Mouse (Mus musculus): ENCODE measurements at regions not wholly inside any gene's neighbourhood (a gene's known extent, or its start where the extent isn't known, plus 50 kb on each side); places are given as distances from the start of the nearest gene placed in this dataset.

DNA sequence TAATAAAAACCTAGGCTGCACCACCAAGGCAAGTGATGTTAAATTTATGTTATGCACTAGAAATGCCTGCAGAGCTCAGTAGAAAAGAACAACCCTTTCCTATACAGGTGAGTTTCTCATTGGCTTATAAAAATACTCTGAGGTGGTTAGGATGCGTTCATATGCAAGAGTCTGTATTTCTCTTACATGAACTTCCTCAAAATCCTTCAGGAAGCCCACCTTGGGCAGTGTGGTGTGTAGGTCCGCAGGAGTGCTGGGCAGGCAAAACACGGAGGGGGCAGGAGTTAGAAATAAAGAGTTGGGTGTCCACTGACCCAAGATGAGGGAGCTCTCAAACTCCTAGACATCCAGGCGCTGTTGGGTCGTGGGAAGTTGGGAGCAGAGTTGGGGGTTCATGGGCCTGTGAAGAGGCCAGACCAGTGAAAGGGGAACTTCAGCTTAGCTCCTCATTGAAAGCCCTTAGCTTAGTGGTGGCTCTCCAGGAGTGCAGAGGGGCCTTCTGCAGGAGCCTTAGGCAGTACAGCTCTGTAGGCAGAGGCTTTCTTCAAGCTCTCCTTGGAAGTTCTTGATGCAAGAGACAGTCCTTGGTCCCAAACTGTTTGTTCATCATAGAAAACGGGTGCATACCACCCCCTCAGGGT, 150.0 kb downstream of the Zfp330 start:
- Histone ChIP-seq H3K4me3 (no peak overlapping the region), H3K4me1 (no peaks in the 10 kb centered on the region), H3K36me3 (no peaks in the 10 kb centered on the region), H3K4me2 (replicated peaks) (no peak overlapping the region), H3K27ac (replicated peaks) (no peak overlapping the region), H3K9me3 (no peaks in the 10 kb centered on the region), H3K9ac (replicated peaks) (no peak overlapping the region), H3K27me3 (no peaks in the 10 kb centered on the region)
- no peak for ATAC-seq (replicated peaks)
- WGBS: 95% methylated on average over 6 of the region's 6 CpGs

DNA sequence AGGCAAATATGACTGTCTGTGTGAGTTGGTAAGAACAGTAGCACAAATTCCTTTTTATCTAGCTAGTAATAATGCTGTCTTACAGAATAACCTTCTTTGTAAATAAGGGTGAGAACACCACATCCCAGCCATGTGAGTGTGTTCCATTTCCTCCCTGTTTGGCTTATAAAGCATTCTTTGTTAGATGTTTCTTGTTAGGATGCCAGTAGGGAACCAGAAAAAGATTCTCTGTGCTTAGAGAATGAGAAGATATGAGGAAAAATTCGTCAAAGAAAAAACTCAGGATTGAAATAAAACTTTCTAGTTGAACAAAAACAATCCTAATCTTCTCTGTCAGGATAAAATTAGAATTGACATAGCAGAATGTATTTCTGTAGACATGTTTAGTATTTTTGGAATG, 155.3 kb downstream of the Zfp330 start:
- Histone ChIP-seq H3K4me1 (no peaks in the 10 kb centered on the region), H3K36me3 (no peaks in the 10 kb centered on the region), H3K4me3 (no peak overlapping the region), H3K9me3 (no peaks in the 10 kb centered on the region), H3K27me3 (no peaks in the 10 kb centered on the region), H3K27ac (replicated peaks) (no peak overlapping the region), H3K4me2 (replicated peaks) (no peak overlapping the region), H3K9ac (replicated peaks) (no peak overlapping the region)
- ATAC-seq (replicated peaks): no peak
- 51% methylated on average over 1 of the region's 1 CpGs for WGBS

DNA sequence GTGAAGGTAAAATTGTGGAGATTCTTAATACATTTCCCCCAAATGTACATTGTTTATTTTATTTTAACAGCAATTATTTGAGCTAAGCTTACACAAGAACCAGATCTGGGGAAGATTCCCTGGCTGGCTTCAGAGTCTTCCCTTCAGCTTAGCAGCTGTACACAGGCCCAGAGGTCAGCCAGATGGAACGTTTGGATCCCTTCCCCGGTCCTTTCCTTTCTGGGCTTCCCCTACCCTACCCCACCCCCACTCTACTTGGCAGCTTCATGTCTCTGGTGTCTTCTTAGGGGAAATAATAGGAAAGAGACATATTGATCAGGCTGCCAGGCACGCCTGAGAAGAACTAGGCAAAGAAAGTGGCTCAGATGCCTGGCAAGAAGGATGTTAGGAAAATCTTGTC, 172.4 kb downstream of the Zfp330 start:
- Histone ChIP-seq H3K4me1 (no peaks in the 10 kb centered on the region), H3K4me2 (replicated peaks) (no peak overlapping the region), H3K4me3 (no peak overlapping the region), H3K36me3 (no peaks in the 10 kb centered on the region), H3K27me3 (no peaks in the 10 kb centered on the region), H3K9ac (replicated peaks) (no peak overlapping the region), H3K9me3 (no peaks in the 10 kb centered on the region), H3K27ac (replicated peaks) (no peak overlapping the region)
- no peak for ATAC-seq (replicated peaks)
- WGBS: 60% methylated on average over 3 of the region's 3 CpGs

- WGBS: 90% methylated on average over 1 of the region's 1 CpGs
- H3K36me3 ChIP-seq: no peaks in the 10 kb centered on the region
- H3K27me3 ChIP-seq: no peaks in the 10 kb centered on the region
- H3K9ac ChIP-seq (replicated peaks): no peak overlapping the region
- H3K4me2 ChIP-seq (replicated peaks): no peak overlapping the region
- no peaks in the 10 kb centered on the region for H3K4me1 ChIP-seq
- no peak for ATAC-seq (replicated peaks)
- no peaks in the 10 kb centered on the region for H3K9me3 ChIP-seq
- no peak overlapping the region for H3K4me3 ChIP-seq
- H3K27ac ChIP-seq (replicated peaks): no peak overlapping the region
Observed at GRCm38 (mm10) chr8:82573434-82573833, 170.4 kb upstream of the Il15 start.

DNA sequence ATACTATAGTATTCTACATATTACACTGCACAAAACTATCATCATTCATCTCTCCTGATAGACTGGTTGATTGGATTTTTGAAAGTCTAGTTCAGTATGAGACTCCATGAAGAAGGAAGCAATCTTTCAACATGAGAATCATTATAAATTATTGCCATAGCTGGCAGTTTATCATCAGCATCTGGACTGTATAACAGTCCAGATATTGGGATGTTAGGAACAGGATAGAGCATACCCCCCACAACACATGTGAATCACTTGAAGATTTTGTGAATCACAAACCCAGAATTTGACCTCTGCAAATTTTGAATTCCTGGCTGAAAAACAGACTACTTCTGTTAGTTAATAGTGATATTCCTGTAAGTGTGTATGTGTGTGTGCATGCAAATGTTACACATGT, 135.1 kb upstream of the Il15 start:
- H3K4me2 ChIP-seq (replicated peaks): no peak overlapping the region
- H3K27me3 ChIP-seq: no peaks in the 10 kb centered on the region
- no peak overlapping the region for H3K4me3 ChIP-seq
- H3K36me3 ChIP-seq: no peaks in the 10 kb centered on the region
- H3K9me3 ChIP-seq: no peaks in the 10 kb centered on the region
- no peak overlapping the region for H3K9ac ChIP-seq (replicated peaks)
- no peak for ATAC-seq (replicated peaks)
- H3K27ac ChIP-seq (replicated peaks): no peak overlapping the region
- no peaks in the 10 kb centered on the region for H3K4me1 ChIP-seq

DNA sequence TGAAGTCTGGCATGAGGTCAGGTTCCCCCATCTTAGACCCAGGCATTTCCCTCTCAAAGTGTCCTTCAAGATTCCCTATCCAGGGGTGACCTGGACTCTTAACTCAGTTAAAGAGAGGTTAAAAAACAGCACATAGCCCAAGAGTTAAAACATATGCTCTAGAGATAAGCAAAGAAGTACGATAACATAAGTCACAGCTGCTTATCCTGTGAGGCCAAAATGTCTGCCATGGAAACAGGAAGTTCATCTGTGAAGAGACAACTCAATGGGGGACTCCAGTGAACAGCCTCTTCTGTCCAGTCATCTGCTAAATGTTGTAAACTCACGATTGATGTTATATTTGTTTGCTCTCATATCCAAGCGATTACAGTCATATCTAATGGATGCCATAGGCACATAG, 126.1 kb upstream of the Il15 start:
- H3K36me3 ChIP-seq: no peaks in the 10 kb centered on the region
- H3K4me1 ChIP-seq: no peaks in the 10 kb centered on the region
- no peaks in the 10 kb centered on the region for H3K9me3 ChIP-seq
- H3K27me3 ChIP-seq: no peaks in the 10 kb centered on the region
- no peak overlapping the region for H3K4me3 ChIP-seq
- 91% methylated on average over 3 of the region's 3 CpGs for WGBS
- H3K4me2 ChIP-seq (replicated peaks): no peak overlapping the region
- no peak overlapping the region for H3K27ac ChIP-seq (replicated peaks)
- no peak for ATAC-seq (replicated peaks)
- H3K9ac ChIP-seq (replicated peaks): no peak overlapping the region

GRCm38 (mm10) chr8:82523866-82524265, 120.8 kb upstream of the Il15 start:
- H3K27me3 ChIP-seq: no peaks in the 10 kb centered on the region
- H3K4me1 ChIP-seq: no peaks in the 10 kb centered on the region
- H3K9me3 ChIP-seq: no peaks in the 10 kb centered on the region
- WGBS: 97% methylated on average over 14 of the region's 14 CpGs
- H3K27ac ChIP-seq (replicated peaks): no peak overlapping the region
- H3K4me3 ChIP-seq: no peak overlapping the region
- H3K36me3 ChIP-seq: no peaks in the 10 kb centered on the region
- no peak overlapping the region for H3K4me2 ChIP-seq (replicated peaks)
- H3K9ac ChIP-seq (replicated peaks): no peak overlapping the region
- no peak for ATAC-seq (replicated peaks)

GRCm38 (mm10) chr8:82498496-82498895, 95.5 kb upstream of the Il15 start:
- 85% methylated on average over 2 of the region's 2 CpGs for WGBS
- Histone ChIP-seq H3K27ac (replicated peaks) (no peak overlapping the region), H3K4me2 (replicated peaks) (no peak overlapping the region), H3K36me3 (no peaks in the 10 kb centered on the region), H3K9ac (replicated peaks) (no peak overlapping the region), H3K9me3 (no peaks in the 10 kb centered on the region), H3K4me1 (no peaks in the 10 kb centered on the region), H3K4me3 (no peak overlapping the region), H3K27me3 (no peaks in the 10 kb centered on the region)
- ATAC-seq (replicated peaks): no peak

DNA sequence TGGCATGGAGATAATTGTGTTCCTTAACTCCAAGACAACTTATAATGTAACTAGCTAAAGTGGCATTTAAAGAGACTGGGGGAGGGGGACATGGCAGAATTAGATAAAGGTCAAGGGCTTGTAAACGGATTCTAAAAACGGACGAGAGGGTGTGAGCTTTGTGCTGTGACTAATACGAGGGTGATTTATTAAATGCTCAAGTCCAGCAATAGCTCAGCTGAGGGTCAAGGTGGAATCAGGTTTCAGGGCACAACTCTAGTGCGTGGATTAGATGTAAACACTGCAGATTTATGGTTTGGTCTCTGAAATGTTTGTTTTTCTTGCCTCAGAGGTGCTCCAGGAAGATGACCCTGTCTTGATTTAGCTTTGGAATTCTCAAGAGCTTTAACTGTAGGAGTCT, 74.8 kb upstream of the Il15 start:
- Histone ChIP-seq H3K9ac (replicated peaks) (no peak overlapping the region), H3K36me3 (no peaks in the 10 kb centered on the region), H3K4me3 (no peak overlapping the region), H3K27me3 (no peaks in the 10 kb centered on the region), H3K9me3 (no peaks in the 10 kb centered on the region), H3K27ac (replicated peaks) (no peak overlapping the region), H3K4me2 (replicated peaks) (no peak overlapping the region), H3K4me1 (no peaks in the 10 kb centered on the region)
- 45% methylated on average over 5 of the region's 5 CpGs for WGBS
- no peak for ATAC-seq (replicated peaks)

DNA sequence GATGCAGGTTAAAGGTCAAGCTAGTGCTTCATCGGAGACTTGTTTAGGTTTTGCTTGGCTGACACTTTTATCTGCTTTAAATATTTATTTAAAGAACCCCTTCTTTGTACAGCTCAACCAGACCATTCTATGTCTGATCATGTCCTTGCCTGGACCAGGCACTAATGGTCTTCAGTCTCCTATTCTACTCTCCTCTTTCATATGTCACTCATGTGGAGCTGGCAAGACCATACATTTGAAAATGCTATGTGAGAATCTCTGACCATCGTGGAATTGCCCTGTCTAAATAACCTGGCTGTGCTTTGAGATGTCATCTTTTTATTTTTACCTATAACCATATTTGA, 74.4 kb upstream of the Il15 start:
- Histone ChIP-seq H3K27ac (replicated peaks) (no peak overlapping the region), H3K4me1 (no peaks in the 10 kb centered on the region), H3K9me3 (no peaks in the 10 kb centered on the region), H3K4me2 (replicated peaks) (no peak overlapping the region), H3K9ac (replicated peaks) (no peak overlapping the region), H3K4me3 (no peak overlapping the region), H3K36me3 (no peaks in the 10 kb centered on the region), H3K27me3 (no peaks in the 10 kb centered on the region)
- no peak for ATAC-seq (replicated peaks)
- 37% methylated on average over 2 of the region's 2 CpGs for WGBS

DNA sequence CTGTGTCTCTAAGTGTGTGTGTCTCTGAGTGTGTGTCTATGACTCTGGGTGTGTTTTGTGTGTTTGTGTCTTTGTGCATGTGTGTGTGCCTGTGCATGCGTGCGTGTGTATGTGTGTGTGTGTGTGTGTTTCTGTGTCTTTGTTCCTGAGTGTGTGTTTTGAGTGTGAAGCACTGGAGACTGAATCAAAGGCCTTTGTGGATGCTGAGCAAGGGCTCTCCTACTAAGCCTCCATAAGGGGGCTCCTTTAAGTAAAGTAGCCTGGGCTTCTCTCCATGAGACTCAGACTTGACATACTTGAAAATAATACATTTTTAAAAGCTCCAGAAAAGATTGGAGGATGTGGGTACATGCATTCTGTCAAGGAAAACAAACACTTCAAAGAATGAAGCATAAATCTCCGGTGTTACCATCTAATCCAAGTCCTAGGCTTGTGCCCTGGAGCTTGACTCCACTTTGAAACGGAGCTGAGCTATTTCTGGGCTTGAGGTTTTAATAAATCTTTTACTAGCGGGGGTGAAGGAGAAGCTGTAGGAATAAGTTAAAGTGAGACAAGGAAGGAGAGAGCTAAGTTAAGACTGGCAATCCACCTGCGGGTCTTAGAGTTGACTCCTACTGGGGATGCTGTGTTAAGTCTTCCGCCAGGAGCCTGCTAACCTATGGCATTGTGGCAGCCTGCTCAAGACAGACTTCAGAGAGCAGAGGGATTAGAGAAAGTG, 73.8 kb upstream of the Il15 start:
- WGBS: 68% methylated on average over 7 of the region's 7 CpGs
- Histone ChIP-seq H3K36me3 (no peaks in the 10 kb centered on the region), H3K4me3 (no peak overlapping the region), H3K9me3 (no peaks in the 10 kb centered on the region), H3K4me2 (replicated peaks) (no peak overlapping the region), H3K9ac (replicated peaks) (no peak overlapping the region), H3K27ac (replicated peaks) (no peak overlapping the region), H3K27me3 (no peaks in the 10 kb centered on the region), H3K4me1 (no peaks in the 10 kb centered on the region)
- ATAC-seq (replicated peaks): no peak

- WGBS: 94% methylated on average over 2 of the region's 2 CpGs
- Histone ChIP-seq H3K9me3 (no peaks in the 10 kb centered on the region), H3K4me1 (no peaks in the 10 kb centered on the region), H3K4me3 (no peak overlapping the region), H3K27me3 (no peaks in the 10 kb centered on the region), H3K9ac (replicated peaks) (no peak overlapping the region), H3K27ac (replicated peaks) (no peak overlapping the region), H3K36me3 (no peaks in the 10 kb centered on the region), H3K4me2 (replicated peaks) (no peak overlapping the region)
- no peak for ATAC-seq (replicated peaks)
Observed at GRCm38 (mm10) chr8:82473266-82473665, 70.2 kb upstream of the Il15 start.

DNA sequence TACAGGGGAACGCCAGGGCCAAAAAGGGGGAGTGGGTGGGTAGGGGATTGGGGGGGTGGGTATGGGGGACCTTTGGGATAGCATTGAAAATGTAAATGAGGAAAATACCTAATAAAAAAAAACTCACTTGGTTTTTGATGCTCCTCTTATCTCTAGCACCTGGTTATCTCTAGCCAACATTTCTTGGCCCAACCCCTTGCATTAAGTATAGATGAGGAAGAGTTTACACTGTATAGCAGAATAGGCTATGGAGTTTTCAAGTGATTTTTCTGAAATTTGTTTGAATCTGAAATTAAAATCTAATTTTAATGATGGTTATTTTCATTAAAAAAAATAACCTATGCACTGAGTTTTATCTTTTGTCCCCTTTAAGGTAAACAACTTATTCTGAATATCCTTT, 68.8 kb upstream of the Il15 start:
- WGBS: no CpG with 5 or more reads among the region's 1 CpGs
- H3K9ac ChIP-seq (replicated peaks): no peak overlapping the region

More for the DNA sequence above, 68.8 kb upstream of the Il15 start:
- no peaks in the 10 kb centered on the region for H3K9me3 ChIP-seq
- no peak overlapping the region for H3K27ac ChIP-seq (replicated peaks)
- no peak overlapping the region for H3K4me2 ChIP-seq (replicated peaks)
- H3K36me3 ChIP-seq: no peaks in the 10 kb centered on the region
- H3K27me3 ChIP-seq: no peaks in the 10 kb centered on the region
- no peak for ATAC-seq (replicated peaks)
- H3K4me1 ChIP-seq: no peaks in the 10 kb centered on the region
- H3K4me3 ChIP-seq: no peak overlapping the region
